Mouse (Mus musculus): ENCODE data around the gene Scd4.
"Not testable (repeated sequence)": the region's sequence is repeated elsewhere in the genome, so short reads cannot be mapped to it uniquely, and the experiment has no call there.

Scd4 gene

DNA sequence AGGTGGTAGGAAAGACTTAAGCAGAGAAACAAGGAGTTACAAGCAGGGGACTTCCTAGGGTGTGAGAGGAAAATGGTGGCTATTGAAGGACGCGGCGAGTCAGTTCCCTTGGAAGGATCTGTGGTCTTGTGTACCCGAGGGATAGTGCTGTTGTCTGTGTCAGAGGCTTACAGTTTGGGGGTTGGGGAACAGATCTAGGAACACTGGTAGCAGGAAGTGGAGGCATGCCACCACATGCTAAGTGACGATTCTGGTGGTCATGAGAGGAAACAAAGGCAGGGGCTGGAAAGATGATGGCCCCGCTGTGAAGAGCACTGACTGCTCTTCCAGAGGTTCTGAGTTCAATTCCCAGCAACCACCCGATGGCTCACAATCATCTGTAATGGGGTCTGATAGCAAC is 32.4 kb upstream of the Scd4 start:
- DNase-seq (ENCODE audit: low spot score in 2 of 2), result no peak

GRCm38 (mm10) chr19:44301176-44301575 is 31.7 kb upstream of the Scd4 start:
- DNase-seq (ENCODE audit: low spot score in 2 of 2), result no peak

- DNase-seq (ENCODE audit: low spot score in 2 of 2), result no peak
Observed at GRCm38 (mm10) chr19:44301671-44302305, 31.1 kb upstream of the Scd4 start.

- no peak for DNase-seq (ENCODE audit: low spot score in 2 of 2)
Observed at GRCm38 (mm10) chr19:44302901-44303300, 30.0 kb upstream of the Scd4 start.

DNA sequence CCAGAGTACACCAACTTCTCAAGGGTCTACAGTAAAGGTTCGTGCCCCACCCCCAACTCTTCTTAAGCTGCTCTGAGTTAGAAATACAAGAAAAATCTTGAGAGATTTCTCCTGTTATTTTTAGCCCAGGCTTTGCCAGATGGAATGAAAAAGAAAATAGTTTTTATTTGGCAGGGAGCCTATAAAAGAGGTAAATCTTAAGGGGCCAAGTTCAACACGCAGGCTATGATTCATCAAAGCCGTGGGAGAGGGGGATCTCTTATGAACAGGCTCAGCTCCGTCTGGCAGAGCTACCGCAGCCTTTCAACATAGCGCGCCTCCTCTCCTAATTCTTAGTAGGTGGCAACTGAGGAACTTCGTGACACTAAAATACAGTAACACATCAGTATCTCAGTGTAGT is 29.4 kb upstream of the Scd4 start:
- no peak for DNase-seq (ENCODE audit: low spot score in 2 of 2)

- DNase-seq (ENCODE audit: low spot score in 2 of 2), result no peak
Observed at GRCm38 (mm10) chr19:44304419-44304818, 28.5 kb upstream of the Scd4 start.

- no peak for DNase-seq (ENCODE audit: low spot score in 2 of 2)
Observed at GRCm38 (mm10) chr19:44304851-44305510, 27.9 kb upstream of the Scd4 start.

DNA sequence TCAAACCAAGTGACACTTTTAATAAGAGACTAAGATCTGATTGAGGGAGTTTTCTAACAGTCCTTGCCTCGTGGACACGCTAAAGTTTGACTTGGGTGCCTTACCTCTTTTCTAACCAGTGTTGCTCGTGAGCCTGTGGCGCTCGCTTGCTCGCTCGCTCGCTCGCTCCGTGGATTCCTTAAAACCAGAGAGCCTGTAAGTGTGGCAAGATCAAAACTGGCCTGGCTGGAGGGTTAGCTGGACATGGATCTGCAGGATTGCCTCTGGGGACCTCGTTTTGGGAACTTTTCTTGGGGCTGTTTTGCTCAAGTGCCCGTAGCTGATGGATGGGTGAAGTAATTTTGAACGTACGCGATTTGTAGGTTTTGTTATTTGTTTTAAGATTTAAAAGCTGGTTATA is 27.2 kb upstream of the Scd4 start:
- no peak for DNase-seq (ENCODE audit: low spot score in 2 of 2)

GRCm38 (mm10) chr19:44306171-44306570 is 26.7 kb upstream of the Scd4 start:
- DNase-seq (ENCODE audit: low spot score in 2 of 2), result no peak

- DNase-seq (ENCODE audit: low spot score in 2 of 2), result no peak
Observed at GRCm38 (mm10) chr19:44307101-44307914, 25.6 kb upstream of the Scd4 start.

DNA sequence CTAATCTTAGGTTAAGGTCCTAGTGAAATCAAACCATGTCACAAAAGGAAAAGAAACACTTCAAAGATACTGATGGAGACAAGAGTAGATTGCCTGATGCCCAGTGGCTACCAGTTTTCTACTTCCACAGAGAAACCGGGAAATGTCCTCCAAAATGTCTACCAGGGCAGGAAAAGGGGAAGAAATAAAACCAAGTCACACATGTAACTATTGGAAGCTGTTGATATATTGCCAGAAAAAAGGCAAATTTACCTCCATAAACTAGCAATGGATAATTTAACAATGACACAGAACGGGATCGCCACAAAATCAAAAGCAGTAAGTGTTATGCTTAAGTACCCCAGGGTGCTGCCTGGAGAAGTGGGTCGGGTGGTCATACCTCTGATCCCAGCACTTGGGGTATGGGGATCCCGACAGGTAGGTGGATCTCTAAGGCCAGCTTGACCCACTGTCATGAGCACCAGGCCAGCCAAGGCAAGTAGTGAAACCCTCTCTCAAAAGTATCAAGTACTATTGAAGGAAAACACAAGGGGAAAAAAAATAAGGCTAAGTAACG is 24.9 kb upstream of the Scd4 start:
- DNase-seq (ENCODE audit: low spot score in 2 of 2), result no peak

DNA sequence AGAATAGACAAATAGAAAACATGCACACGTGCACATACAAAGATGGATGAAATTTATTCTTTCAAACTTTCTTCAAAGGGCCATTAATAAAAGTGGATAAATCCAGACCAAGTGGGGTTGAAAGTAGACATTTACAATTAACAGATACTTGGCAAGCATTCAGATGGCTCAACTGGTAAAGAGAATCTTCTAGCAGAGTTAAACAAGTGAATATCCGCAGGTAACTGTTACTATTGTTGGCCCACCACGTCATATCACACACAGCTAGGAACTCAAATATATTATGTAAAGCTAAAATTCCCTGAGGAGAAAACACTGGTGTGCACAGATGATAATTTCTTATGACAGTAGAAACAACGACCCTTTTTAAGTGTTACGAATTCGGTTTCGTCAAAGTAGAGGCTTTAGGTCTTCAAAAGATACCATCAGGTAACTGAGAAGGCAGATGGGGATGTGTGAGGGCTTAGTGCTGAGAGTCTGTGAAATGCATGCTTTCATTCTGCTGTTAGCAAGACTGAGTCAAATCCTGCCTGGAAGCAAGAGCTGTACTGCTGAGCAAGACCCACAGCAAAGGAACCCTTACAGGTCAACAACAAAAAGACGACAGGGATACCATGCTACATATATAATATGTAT is 24.2 kb upstream of the Scd4 start:
- DNase-seq (ENCODE audit: low spot score in 2 of 2), result no peak

DNA sequence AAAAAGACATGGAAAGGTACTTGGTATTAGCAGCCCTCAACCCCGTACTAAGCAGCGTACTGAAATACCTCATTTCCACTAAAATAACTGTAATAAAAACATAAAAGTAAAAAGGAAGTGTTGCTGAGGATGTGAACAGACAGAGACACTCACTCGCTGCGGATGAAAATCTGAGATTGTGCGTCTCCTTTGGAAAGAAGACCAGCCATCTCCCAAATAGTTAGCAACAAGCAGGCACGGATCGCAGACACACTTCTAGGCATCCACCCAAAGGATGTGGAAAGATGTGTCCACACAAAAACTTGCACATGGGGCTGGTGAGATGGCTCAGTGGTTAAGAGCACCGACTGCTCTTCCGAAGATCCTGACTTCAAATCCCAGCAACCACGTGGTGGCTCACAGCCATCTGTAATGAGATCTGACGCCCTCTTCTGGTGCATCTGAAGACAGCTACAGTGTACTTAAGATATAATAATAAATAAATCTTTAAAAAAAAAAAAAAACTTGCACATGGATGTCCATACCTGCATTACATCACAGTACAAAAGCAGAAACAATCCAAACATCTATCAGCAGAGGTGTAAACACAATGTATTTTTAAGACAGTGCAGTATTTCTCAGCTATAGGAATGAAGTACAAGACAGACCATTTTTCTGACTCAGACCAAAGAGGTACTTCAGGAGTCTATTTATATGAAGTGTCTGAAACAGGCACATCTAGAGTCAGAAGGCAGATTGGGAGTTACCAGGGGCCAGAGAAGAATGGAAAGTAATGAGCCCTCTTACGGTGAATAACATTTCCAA is 23.3 kb upstream of the Scd4 start:
- no peak for DNase-seq (ENCODE audit: low spot score in 2 of 2)

DNA sequence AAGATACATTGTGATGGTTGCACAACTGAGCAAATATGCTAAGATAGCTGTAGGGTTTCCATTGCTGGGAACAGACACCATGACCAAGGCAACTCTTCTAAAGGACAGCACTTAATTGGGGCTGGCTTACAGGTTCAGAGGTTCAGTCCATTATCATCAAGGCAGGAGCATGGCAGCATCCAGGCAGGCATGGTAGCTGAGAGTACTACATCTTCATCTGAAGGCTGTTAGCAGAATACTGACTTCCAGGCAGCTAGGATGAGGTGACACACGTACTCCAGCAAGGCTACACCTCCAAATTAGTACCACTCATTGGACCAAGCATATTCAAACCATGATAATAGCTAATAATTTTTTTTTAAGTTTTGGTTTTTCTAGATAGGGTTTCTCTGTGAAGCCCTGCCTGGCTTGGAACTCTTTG is 22.7 kb upstream of the Scd4 start:
- DNase-seq (ENCODE audit: low spot score in 2 of 2), result not testable (repeated sequence)

DNA sequence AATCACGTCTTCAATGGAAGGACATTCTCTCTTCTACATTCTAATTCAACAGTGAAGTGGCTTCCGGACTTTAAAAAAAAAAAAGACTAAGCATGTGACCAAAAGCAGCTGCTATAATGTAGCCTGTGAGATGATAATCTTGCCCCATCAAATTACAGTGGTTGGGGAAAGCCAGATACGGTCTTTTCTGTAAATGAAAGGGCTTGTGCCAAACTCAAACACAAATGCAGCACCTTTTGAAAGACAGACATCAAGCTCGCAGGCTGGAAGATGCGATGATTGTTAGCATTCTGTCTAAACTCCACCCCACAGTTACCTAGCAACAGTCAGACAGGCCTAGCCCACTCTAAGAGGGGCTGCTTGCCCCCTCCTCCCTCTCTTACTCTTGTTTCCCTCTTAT is 22.1 kb upstream of the Scd4 start:
- DNase-seq (ENCODE audit: low spot score in 2 of 2), result no peak

GRCm38 (mm10) chr19:44311306-44312006 is 21.4 kb upstream of the Scd4 start:
- DNase-seq (ENCODE audit: low spot score in 2 of 2), result no peak

GRCm38 (mm10) chr19:44312007-44312360 is 20.9 kb upstream of the Scd4 start:
- no peak for DNase-seq (ENCODE audit: low spot score in 2 of 2)

- no peak for DNase-seq (ENCODE audit: low spot score in 2 of 2)
Observed at GRCm38 (mm10) chr19:44313066-44313465, 19.8 kb upstream of the Scd4 start.

GRCm38 (mm10) chr19:44314327-44314759 is 18.5 kb upstream of the Scd4 start:
- peak; percentile 77 to 85 for DNase-seq (ENCODE audit: low spot score in 2 of 2)

DNA sequence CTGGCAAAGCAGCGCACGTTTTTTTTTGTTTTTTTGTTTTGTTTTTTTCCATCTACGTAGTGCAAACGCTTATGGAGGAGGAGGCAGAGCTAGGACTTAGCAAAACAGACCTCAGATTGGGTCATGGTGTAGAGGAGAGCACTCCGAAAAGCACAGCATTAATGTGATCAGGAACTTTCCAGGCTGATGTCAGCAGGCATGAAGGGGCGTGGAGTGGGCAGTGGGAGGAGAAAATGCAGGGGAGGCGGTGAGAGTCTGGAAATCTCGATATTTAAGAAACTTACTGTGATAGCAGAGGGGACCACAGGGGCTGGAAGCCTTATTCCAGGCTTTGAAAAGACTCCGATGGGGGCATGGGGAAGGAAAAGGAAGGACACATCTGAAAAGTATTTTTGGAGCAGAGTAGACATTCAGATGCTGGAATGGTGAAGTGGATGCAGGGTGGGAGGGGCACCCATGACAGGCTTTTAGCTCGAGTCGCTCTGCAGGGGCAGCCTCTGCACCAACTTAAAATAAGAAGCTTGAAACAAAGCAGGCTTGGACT is 17.9 kb upstream of the Scd4 start:
- DNase-seq (ENCODE audit: low spot score in 2 of 2), result peak; percentile 44 to 74

All from urinary bladder, postnatal 4 days (tissue).